Mouse (Mus musculus): ENCODE measurements around the gene Bmp6. TPM values are rescaled to one million over a fixed set of nuclear protein-coding genes. Genes with fewer than 3 reads are reported as not detected.

Bmp6 gene
- polyA plus RNA-seq, 1 experiment = 6.3 TPM

DNA sequence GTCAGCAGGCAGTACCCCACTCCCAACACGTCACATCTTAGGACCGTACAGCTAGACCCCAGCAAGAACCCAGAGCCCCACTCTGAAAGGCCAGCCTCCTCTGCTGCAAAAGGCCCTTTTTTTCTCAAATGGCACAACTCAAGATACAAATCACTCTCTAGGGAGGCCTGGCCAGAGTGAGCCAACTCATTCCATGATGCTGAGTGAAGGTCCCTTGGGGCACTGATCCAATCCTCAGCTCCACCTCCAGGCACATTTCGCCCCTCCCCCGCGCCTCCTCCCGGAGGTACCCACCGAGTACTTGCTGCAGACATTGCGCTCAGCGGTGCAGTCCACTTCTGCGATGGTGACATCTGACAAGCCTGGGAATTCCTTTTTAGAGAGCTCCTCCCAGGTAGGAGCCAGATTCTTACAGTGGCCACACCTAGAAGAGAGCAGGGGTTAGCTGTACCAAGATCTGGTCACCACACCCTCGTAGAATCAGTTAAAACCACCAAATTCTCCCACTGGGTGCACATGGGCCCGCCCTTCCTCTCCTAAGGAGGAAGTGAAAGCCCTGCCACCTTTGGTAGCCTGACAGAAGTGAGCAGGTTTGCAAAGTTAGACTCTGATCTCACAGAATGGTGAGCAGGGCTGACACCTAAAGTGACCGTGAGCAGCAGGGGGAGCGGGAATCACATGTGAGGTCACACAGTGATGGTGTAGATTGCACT is 158.4 kb downstream of the Bmp6 start:
- H3K27ac ChIP-seq (replicated peaks; ENCODE audit: low read depth, low read length) = no peak overlapping the region
- H3K4me3 ChIP-seq (ENCODE audit: insufficient read depth, low read depth, low read length) = no peak overlapping the region
- H3K4me1 ChIP-seq (ENCODE audit: control insufficient read depth, insufficient read depth, insufficient read length, low read length) = peaks cover 2% of the 10 kb centered on the region; the same call in 1 of the 2 replicates

GRCm38 (mm10) chr13:38506320-38506719 is 161.4 kb downstream of the Bmp6 start:
- no peak overlapping the region for H3K4me3 ChIP-seq (ENCODE audit: insufficient read depth, low read depth, low read length)
- H3K4me1 ChIP-seq (ENCODE audit: control insufficient read depth, insufficient read depth, insufficient read length, low read length) = peaks cover 2% of the 10 kb centered on the region; the same call in 1 of the 2 replicates
- H3K27ac ChIP-seq (replicated peaks; ENCODE audit: low read depth, low read length) = no peak overlapping the region

DNA sequence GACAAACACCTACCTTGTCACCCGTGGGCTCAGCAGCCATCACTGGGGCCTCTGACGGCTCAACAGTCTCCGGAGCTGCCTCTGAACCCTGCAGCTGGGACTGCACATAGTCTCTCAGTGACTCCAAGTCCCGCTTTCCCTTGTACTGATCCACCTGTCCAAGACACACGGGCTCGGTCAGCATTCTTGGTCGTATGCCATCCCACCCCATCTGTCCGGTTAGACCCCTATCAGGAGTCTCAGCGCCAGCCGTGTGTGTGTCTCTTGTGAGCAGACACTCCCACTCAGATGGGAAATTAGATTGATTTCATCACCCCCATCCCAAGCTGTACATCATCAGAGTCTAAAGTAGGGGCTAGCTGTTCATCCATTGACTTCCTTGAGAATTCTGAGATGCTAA is 162.0 kb downstream of the Bmp6 start:
- Histone ChIP-seq H3K4me3 (ENCODE audit: insufficient read depth, low read depth, low read length) (no peak overlapping the region), H3K27ac (replicated peaks; ENCODE audit: low read depth, low read length) (no peak overlapping the region), H3K4me1 (ENCODE audit: control insufficient read depth, insufficient read depth, insufficient read length, low read length) (peaks cover 2% of the 10 kb centered on the region; the same call in 1 of the 2 replicates)

- Histone ChIP-seq H3K4me1 (ENCODE audit: control insufficient read depth, insufficient read depth, insufficient read length, low read length) (no peaks in the 10 kb centered on the region), H3K4me3 (ENCODE audit: insufficient read depth, low read depth, low read length) (no peak overlapping the region), H3K27ac (replicated peaks; ENCODE audit: low read depth, low read length) (no peak overlapping the region)
Observed at GRCm38 (mm10) chr13:38509681-38510341, 164.9 kb downstream of the Bmp6 start.

DNA sequence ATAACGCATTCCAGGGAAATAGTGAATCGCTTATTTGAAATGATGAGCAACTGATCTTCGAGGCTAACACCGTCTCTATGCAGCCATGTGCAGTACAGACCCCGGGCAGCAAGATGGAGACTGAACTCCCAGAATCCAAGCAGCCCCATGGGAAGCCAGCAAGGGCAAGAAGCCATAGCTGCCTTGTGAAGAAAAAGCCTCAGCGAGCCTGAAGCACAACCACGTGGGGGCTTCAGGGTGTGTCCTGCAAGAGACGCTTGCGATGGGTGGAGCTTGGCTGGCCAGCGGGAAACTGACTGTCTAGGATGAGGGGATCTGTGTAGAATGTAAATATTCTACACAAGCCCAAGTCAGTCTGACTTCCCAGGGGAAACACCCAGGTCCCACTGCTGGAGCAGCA is 167.1 kb downstream of the Bmp6 start:
- Histone ChIP-seq H3K27ac (replicated peaks; ENCODE audit: low read depth, low read length) (no peak overlapping the region), H3K4me3 (ENCODE audit: insufficient read depth, low read depth, low read length) (no peak overlapping the region), H3K4me1 (ENCODE audit: control insufficient read depth, insufficient read depth, insufficient read length, low read length) (no peaks in the 10 kb centered on the region)

DNA sequence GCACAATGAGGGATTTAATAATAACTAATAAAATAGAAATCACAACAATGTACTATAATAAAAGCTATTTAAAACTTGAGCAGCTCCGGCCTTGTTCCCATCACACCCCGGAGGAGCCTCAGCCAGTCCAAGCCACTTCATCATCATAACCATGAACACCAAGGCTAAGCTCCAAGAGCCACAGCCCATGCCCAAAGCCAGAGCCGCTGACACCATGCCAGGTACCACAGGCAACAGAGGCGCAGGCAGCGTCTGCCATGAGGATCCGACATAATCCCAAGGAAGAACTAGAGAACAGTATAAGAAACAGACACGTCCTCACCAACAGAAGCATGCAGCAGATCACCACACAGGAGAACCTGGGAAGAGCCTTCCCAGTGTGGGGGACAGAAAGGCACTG is 169.0 kb downstream of the Bmp6 start:
- no peak overlapping the region for H3K4me3 ChIP-seq (ENCODE audit: insufficient read depth, low read depth, low read length)
- no peaks in the 10 kb centered on the region for H3K4me1 ChIP-seq (ENCODE audit: control insufficient read depth, insufficient read depth, insufficient read length, low read length)
- H3K27ac ChIP-seq (replicated peaks; ENCODE audit: low read depth, low read length) = no peak overlapping the region

GRCm38 (mm10) chr13:38515431-38515830 is 170.5 kb downstream of the Bmp6 start:
- Histone ChIP-seq H3K4me1 (ENCODE audit: control insufficient read depth, insufficient read depth, insufficient read length, low read length) (no peaks in the 10 kb centered on the region), H3K27ac (replicated peaks; ENCODE audit: low read depth, low read length) (no peak overlapping the region), H3K4me3 (ENCODE audit: insufficient read depth, low read depth, low read length) (no peak overlapping the region)

DNA sequence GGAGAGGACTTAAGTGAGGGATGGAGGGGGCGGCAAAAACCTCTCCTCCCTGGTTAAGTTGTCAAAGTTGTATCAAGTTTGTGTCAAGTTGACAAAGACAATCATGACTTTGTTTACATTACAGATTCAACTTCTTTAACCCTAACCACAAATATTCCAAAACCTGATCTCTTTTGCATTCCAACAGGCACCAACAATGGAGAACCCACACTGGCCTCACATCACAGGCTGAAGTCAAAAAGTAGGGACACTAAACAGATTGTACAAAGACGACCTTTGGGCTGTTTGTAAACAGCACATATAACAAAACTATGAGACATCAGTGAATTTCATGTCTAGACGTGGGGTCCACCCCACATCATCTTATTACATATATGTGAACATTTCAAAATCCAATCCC is 170.9 kb downstream of the Bmp6 start:
- H3K4me1 ChIP-seq (ENCODE audit: control insufficient read depth, insufficient read depth, insufficient read length, low read length) = no peaks in the 10 kb centered on the region
- H3K4me3 ChIP-seq (ENCODE audit: insufficient read depth, low read depth, low read length) = no peak overlapping the region
- H3K27ac ChIP-seq (replicated peaks; ENCODE audit: low read depth, low read length) = no peak overlapping the region

DNA sequence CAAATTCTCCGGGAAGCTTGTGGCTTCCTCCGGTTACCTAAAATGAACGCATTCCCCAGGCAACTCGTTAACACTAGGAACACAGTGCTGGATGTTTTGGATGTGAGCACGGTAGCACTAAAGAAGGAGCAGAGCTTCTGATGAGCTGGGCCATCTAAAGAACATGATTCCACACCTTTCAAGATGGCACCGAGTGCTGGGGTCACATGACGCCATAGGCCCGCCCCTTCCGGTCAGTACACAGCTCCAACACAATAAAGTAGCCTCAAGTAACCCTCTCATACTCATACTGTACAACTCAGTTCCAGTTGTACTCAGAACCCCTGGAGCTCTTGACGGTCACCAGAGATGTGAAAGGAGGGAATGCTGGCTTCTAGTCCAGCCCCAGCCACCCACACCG is 171.7 kb downstream of the Bmp6 start:
- Histone ChIP-seq H3K4me1 (ENCODE audit: control insufficient read depth, insufficient read depth, insufficient read length, low read length) (no peaks in the 10 kb centered on the region; the same call in 1 of the 2 replicates), H3K4me3 (ENCODE audit: insufficient read depth, low read depth, low read length) (no peak overlapping the region), H3K27ac (replicated peaks; ENCODE audit: low read depth, low read length) (no peak overlapping the region)

DNA sequence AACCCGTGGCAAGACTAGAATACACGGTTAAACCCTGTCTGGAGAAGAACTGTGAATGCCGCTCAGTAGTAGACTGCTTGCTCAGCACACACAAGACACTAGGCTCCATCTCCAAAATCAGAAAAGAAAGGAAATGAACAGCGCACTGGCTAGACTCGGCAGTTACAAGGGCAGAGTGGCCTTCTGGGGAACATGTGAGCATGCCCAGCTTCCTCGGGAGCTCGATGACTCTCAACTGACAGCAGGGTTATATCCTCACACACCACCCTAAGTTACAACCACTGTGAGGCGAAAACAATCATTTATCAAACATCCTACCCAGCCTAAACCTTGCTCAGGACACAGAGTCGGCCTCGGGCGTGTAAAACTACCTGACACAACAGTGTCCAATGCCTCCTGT is 175.4 kb downstream of the Bmp6 start:
- Histone ChIP-seq H3K4me1 (ENCODE audit: control insufficient read depth, insufficient read depth, insufficient read length, low read length) (peaks cover 12% of the 10 kb centered on the region), H3K4me3 (ENCODE audit: insufficient read depth, low read depth, low read length) (no peak overlapping the region), H3K27ac (replicated peaks; ENCODE audit: low read depth, low read length) (no peak overlapping the region)

DNA sequence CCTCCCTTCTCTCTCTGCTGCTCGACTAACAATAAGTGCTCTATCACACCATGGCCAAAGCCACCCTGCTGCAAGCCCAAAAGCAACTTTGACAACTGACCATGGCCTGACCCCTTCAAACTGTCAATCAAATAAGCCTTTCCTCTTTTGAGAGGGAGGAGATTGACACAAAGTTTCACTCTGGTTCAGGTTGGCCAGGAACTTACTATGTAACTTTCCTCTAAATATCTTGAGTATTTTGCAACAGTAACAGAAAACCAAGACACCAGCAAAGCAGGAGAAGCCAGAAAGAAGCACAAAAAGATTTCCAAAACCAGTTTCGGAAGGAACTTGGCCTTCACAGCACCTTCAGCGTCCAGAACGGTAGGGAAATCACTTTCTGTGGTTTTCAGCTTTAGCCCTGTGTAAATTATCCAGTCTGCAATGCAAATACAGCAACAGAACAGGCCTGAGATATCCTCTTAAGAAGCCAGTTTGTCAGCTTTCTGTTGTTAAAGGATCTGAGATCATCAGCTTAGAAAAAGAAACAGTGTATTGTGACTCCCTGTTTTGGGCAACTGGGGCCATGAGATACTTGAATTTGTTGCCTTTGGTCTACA is 177.2 kb downstream of the Bmp6 start:
- H3K4me3 ChIP-seq (ENCODE audit: insufficient read depth, low read depth, low read length) = no peak overlapping the region
- peak overlapping the region; percentile 40 for H3K27ac ChIP-seq (replicated peaks; ENCODE audit: low read depth, low read length)
- peaks cover 17% of the 10 kb centered on the region for H3K4me1 ChIP-seq (ENCODE audit: control insufficient read depth, insufficient read depth, insufficient read length, low read length)

DNA sequence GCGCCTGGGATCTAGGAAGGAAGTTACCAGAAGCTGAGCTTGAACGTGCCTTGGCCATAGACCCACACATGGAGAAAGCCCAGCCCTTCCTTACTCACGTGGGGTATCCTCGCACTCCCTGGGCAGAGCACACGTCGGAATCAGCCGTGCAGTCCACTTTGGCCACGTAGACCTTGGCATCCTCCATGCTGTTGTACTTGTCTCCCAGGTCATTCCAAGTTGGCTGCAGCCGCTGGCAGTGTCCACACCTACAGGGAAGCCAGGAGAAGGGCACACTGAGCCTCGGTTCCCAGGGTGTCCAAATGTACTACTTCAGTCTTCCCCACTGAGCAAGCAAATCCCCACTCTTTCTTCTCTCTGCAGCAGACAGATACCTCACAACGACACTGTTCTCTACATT is 178.3 kb downstream of the Bmp6 start:
- no peak overlapping the region for H3K27ac ChIP-seq (replicated peaks; ENCODE audit: low read depth, low read length)
- no peak overlapping the region for H3K4me3 ChIP-seq (ENCODE audit: insufficient read depth, low read depth, low read length)
- peaks cover 17% of the 10 kb centered on the region for H3K4me1 ChIP-seq (ENCODE audit: control insufficient read depth, insufficient read depth, insufficient read length, low read length)

- Histone ChIP-seq H3K4me1 (ENCODE audit: control insufficient read depth, insufficient read depth, insufficient read length, low read length) (peaks cover 17% of the 10 kb centered on the region), H3K4me3 (ENCODE audit: insufficient read depth, low read depth, low read length) (no peak overlapping the region), H3K27ac (replicated peaks; ENCODE audit: low read depth, low read length) (no peak overlapping the region)
Observed at GRCm38 (mm10) chr13:38525261-38525660, 180.4 kb downstream of the Bmp6 start.

GRCm38 (mm10) chr13:38526116-38526515 is 181.2 kb downstream of the Bmp6 start:
- no peak overlapping the region for H3K27ac ChIP-seq (replicated peaks; ENCODE audit: low read depth, low read length)
- no peak overlapping the region for H3K4me3 ChIP-seq (ENCODE audit: insufficient read depth, low read depth, low read length)
- peaks cover 17% of the 10 kb centered on the region for H3K4me1 ChIP-seq (ENCODE audit: control insufficient read depth, insufficient read depth, insufficient read length, low read length)

DNA sequence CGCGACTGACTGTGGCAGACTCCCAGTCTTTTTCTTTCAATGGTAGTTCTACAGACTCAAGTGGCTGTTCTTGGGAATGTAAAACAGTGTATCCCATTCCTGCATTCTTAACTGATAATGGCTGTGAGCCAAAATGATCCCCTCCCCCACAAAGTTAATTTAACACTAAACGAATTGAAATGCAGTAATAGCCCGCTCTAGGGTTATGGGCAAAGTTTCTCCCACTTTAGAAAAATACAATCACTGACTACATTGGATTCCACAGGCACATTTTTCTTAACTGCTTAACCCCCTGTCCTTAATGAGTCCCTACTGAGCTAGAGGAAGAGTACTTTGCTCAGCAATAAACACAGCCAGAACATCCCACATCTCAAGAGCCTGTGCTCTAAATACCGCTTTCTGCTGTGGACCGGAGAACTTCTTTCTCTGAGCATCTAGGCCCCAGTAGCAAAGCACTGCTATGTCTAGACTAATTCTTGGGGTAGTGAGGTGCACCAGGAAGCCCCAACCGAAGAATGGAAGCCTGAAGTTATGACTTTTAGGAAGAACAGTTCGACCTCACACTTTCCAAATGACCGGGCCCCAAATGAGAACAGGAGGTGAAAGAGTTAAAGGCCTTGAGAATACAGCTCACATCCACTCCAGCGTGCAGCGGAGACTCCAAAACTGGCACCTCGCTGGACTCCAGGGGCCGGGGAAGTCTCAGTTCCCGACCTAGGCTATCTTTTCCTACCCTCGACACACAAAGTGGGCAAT is 182.3 kb downstream of the Bmp6 start:
- Histone ChIP-seq H3K27ac (replicated peaks; ENCODE audit: low read depth, low read length) (peak overlapping the region; percentile 55; the same call in 1 of the 2 replicates), H3K4me1 (ENCODE audit: control insufficient read depth, insufficient read depth, insufficient read length, low read length) (peaks cover 14% of the 10 kb centered on the region), H3K4me3 (ENCODE audit: insufficient read depth, low read depth, low read length) (peak overlapping the region; percentile 88)
